Mouse (Mus musculus): ENCODE data around the gene Pou4f2. TPM values are rescaled to one million over a fixed set of nuclear protein-coding genes. Genes with fewer than 3 reads are reported as not detected.

Pou4f2 gene
- 34.6 and 34.8 TPM in 2 replicates for total RNA-seq (2014; rRNA removed)
- 13.0 and 14.4 TPM in 2 replicates for polyA plus RNA-seq (2015; fragmentation: Nextera tagmentation; extraction: Ambion mirVana)

- Histone ChIP-seq H3K9me3 (ENCODE audit: low read length) (no peaks in the 10 kb centered on the region), H3K4me3 (ENCODE audit: low read depth, low read length) (peak within 1 kb of the TSS; percentile 53), H3K9ac (replicated peaks; ENCODE audit: low read length, poor library complexity, severe bottlenecking) (peak within 1 kb of the TSS; percentile 50), H3K4me1 (ENCODE audit: insufficient read depth, low read length) (peaks cover 4% of the 10 kb centered on the region; the same call in 1 of the 2 replicates), H3K4me2 (ENCODE audit: low read depth, low read length, poor library complexity, severe bottlenecking) (peak within 1 kb of the TSS; percentile 89), H3K36me3 (ENCODE audit: insufficient read depth, low read length) (no peaks in the 10 kb centered on the region), H3K27me3 (ENCODE audit: insufficient read depth, low read length) (peaks cover 48% of the 10 kb centered on the region), H3K27ac (ENCODE audit: low read depth, low read length) (peak within 1 kb of the TSS; percentile 75)
- peak; percentile 45; the same call in 1 of the 2 replicates for ATAC-seq (ENCODE audit: low FRiP score)
- 1% methylated on average over 49 of the region's 54 CpGs for WGBS
- peak; percentile 21; the same call in 1 of the 2 replicates for TF ChIP-seq CTCF (IDR thresholded peaks at IDR 0.05)
- peak; percentile 14 for DNase-seq (ENCODE audit: low spot score)
These were observed at the start of gene Pou4f2 for GRCm38 (mm10) chr8:78436071-78436651. Gene Pou4f2, minus strand, starts transcription at chr8:78436645.

GRCm38 (mm10) chr8:78477051-78477829 is 40.8 kb upstream of the Pou4f2 start:
- Histone ChIP-seq H3K36me3 (ENCODE audit: insufficient read depth, low read length) (no peaks in the 10 kb centered on the region), H3K27ac (ENCODE audit: low read depth, low read length) (no peak overlapping the region), H3K27me3 (ENCODE audit: insufficient read depth, low read length) (no peaks in the 10 kb centered on the region), H3K4me3 (ENCODE audit: low read depth, low read length) (no peak overlapping the region), H3K9me3 (ENCODE audit: low read length) (no peaks in the 10 kb centered on the region), H3K4me2 (ENCODE audit: low read depth, low read length, poor library complexity, severe bottlenecking) (no peak overlapping the region), H3K4me1 (ENCODE audit: insufficient read depth, low read length) (no peaks in the 10 kb centered on the region), H3K9ac (replicated peaks; ENCODE audit: low read length, poor library complexity, severe bottlenecking) (no peak overlapping the region)
- no peak for ATAC-seq (ENCODE audit: low FRiP score)
- peak; percentile 27 for DNase-seq (ENCODE audit: low spot score)
- TF ChIP-seq CTCF (IDR thresholded peaks at IDR 0.05), result peak; percentile 58
- 59% methylated on average over 6 of the region's 6 CpGs for WGBS

DNA sequence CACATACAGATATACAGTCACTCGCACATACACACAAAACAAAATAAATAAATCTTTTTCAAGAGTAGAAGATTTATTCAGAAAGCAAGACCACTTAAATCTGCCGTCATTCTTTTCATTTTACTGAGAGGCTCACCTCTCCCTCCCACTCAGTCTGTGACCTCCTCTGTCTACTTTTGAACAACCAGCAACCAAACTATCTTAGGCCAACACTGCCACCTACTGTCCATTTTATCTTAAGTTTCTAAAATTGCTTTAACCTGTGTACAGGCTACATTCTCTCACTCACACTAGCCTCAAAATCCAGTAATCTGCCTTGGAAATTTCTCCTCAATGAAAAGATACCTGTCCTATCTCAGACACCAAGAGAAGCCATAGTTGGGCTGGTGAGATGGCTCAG is 31.4 kb upstream of the Pou4f2 start:
- Histone ChIP-seq H3K36me3 (ENCODE audit: insufficient read depth, low read length) (no peaks in the 10 kb centered on the region), H3K27me3 (ENCODE audit: insufficient read depth, low read length) (no peaks in the 10 kb centered on the region), H3K9me3 (ENCODE audit: low read length) (no peaks in the 10 kb centered on the region), H3K4me2 (ENCODE audit: low read depth, low read length, poor library complexity, severe bottlenecking) (no peak overlapping the region), H3K4me3 (ENCODE audit: low read depth, low read length) (no peak overlapping the region), H3K9ac (replicated peaks; ENCODE audit: low read length, poor library complexity, severe bottlenecking) (no peak overlapping the region), H3K4me1 (ENCODE audit: insufficient read depth, low read length) (no peaks in the 10 kb centered on the region), H3K27ac (ENCODE audit: low read depth, low read length) (no peak overlapping the region)
- 90% methylated on average over 2 of the region's 2 CpGs for WGBS
- peak; percentile 19; the same call in 1 of the 2 replicates for TF ChIP-seq CTCF (IDR thresholded peaks at IDR 0.05)
- peak; percentile 17 for DNase-seq (ENCODE audit: low spot score)
- no peak for ATAC-seq (ENCODE audit: low FRiP score)

DNA sequence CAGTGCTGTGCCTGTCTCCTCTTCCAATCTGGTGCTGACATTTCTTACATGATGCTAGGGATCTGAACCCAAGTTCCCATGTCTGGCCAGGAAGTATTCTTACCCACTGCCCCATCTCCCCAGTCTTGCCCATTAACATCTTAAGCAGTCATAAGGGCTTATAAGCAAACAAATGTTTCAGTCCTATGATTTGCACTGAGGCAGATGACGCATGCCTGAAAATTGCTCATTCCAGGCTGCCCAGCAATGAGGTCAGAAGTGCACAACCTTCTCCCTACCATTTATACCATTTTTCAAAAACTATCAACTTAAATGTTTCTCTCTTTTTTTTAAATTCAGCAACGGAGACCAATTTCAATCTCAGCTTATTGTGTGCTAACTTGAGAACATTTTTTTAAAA is 27.5 kb upstream of the Pou4f2 start:
- H3K4me3 ChIP-seq (ENCODE audit: low read depth, low read length), result no peak overlapping the region
- TF ChIP-seq CTCF (IDR thresholded peaks at IDR 0.05), result no peak
- H3K4me1 ChIP-seq (ENCODE audit: insufficient read depth, low read length), result no peaks in the 10 kb centered on the region
- no peak overlapping the region for H3K27ac ChIP-seq (ENCODE audit: low read depth, low read length)
- ATAC-seq (ENCODE audit: low FRiP score) (no peak), DNase-seq (ENCODE audit: low spot score) (no peak)
- WGBS, result 87% methylated on average over 2 of the region's 2 CpGs
- no peak overlapping the region for H3K4me2 ChIP-seq (ENCODE audit: low read depth, low read length, poor library complexity, severe bottlenecking)
- no peaks in the 10 kb centered on the region for H3K9me3 ChIP-seq (ENCODE audit: low read length)
- no peak overlapping the region for H3K9ac ChIP-seq (replicated peaks; ENCODE audit: low read length, poor library complexity, severe bottlenecking)
- H3K36me3 ChIP-seq (ENCODE audit: insufficient read depth, low read length), result no peaks in the 10 kb centered on the region
- no peaks in the 10 kb centered on the region for H3K27me3 ChIP-seq (ENCODE audit: insufficient read depth, low read length)

DNA sequence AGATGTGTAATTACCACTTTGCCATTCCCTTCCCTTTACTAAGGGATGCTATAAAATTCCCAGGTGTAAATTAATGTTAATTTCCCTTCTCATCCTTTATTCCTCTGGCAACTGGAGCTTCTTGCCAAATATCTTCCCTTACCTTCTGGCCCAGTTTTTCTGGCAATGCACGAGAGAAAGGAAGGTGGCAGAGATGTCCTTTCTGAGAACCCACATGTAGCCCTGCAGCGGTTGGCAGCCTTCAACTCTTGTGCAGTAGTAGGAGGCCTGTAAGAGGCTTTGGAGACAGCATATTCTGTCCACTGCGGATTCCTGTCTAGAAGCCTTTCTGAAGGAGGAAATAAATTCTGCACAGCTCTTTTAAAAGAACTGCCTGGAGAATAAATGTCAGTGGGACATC is 20.0 kb upstream of the Pou4f2 start:
- no peaks in the 10 kb centered on the region for H3K27me3 ChIP-seq (ENCODE audit: insufficient read depth, low read length)
- H3K4me2 ChIP-seq (ENCODE audit: low read depth, low read length, poor library complexity, severe bottlenecking), result no peak overlapping the region
- no peaks in the 10 kb centered on the region for H3K4me1 ChIP-seq (ENCODE audit: insufficient read depth, low read length)
- DNase-seq (ENCODE audit: low spot score), result no peak
- H3K9ac ChIP-seq (replicated peaks; ENCODE audit: low read length, poor library complexity, severe bottlenecking), result no peak overlapping the region
- ATAC-seq (ENCODE audit: low FRiP score), result no peak
- H3K4me3 ChIP-seq (ENCODE audit: low read depth, low read length), result no peak overlapping the region
- no peaks in the 10 kb centered on the region for H3K9me3 ChIP-seq (ENCODE audit: low read length)
- H3K36me3 ChIP-seq (ENCODE audit: insufficient read depth, low read length), result no peaks in the 10 kb centered on the region
- no peak for TF ChIP-seq CTCF (IDR thresholded peaks at IDR 0.05)
- H3K27ac ChIP-seq (ENCODE audit: low read depth, low read length), result no peak overlapping the region
- WGBS, result 74% methylated on average over 3 of the region's 3 CpGs

DNA sequence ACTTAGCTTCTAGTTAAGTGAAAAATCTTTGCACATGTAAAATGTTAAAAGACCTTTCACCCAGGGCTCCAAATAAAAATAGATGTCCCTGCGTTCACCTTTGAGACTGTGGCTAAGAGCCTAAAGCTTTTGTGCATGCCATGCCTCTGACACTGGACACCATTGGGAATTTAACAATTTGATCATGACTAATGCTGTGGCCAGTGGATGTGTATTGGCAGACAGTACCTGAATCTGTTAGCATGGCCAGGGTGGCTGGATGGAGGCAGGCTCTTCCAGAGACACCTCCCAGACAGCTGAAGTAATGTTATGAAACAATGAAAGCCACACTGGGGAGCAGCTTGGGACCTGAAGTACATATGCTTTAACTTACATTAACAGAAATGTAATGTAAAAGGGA is 6.3 kb upstream of the Pou4f2 start:
- Histone ChIP-seq H3K4me3 (ENCODE audit: low read depth, low read length) (no peak overlapping the region), H3K9me3 (ENCODE audit: low read length) (no peaks in the 10 kb centered on the region), H3K4me1 (ENCODE audit: insufficient read depth, low read length) (peaks cover 3% of the 10 kb centered on the region; the same call in 1 of the 2 replicates), H3K36me3 (ENCODE audit: insufficient read depth, low read length) (no peaks in the 10 kb centered on the region), H3K27me3 (ENCODE audit: insufficient read depth, low read length) (peaks cover 19% of the 10 kb centered on the region), H3K9ac (replicated peaks; ENCODE audit: low read length, poor library complexity, severe bottlenecking) (no peak overlapping the region), H3K27ac (ENCODE audit: low read depth, low read length) (no peak overlapping the region), H3K4me2 (ENCODE audit: low read depth, low read length, poor library complexity, severe bottlenecking) (no peak overlapping the region)
- WGBS, result 75% methylated on average over 1 of the region's 1 CpGs
- DNase-seq (ENCODE audit: low spot score) (no peak), ATAC-seq (ENCODE audit: low FRiP score) (no peak)
- no peak for TF ChIP-seq CTCF (IDR thresholded peaks at IDR 0.05)

Data from midbrain, postnatal 0 days (tissue).